Mouse (Mus musculus): Measurements from ENCODE around the gene Capn8.

GRCm38 (mm10) chr1:182543906-182544305 lies 20.9 kb upstream of the Capn8 start:
- no peak for TF ChIP-seq CTCF (IDR thresholded peaks at IDR 0.05; ENCODE audit: extremely low read depth, insufficient read depth, insufficient read length, insufficient replicate concordance)
- no peak for TF ChIP-seq POLR2A (IDR thresholded peaks at IDR 0.05; ENCODE audit: low read depth, low read length)

Data from spleen, adult 2 months (tissue).